Mouse (Mus musculus) testis, adult 2 months (tissue): ENCODE measurements around the gene Rint1.

Source experiments
- CTCF ChIP-seq: fragments of 200-500 bp; IDR thresholded peaks from 2 replicates; pipeline ENCODE4 v1.5.1; 2012; ENCODE audit warnings: low read depth, mild to moderate bottlenecking, inconsistent platforms, low read length, moderate library complexity; ENCODE audit not compliant: control insufficient read depth, insufficient read depth, insufficient replicate concordance
- POLR2A ChIP-seq: fragments of 200-500 bp; IDR thresholded peaks from 2 replicates; pipeline ENCODE4 v1.6.1; 2012; ENCODE audit warnings: low read depth, mild to moderate bottlenecking, inconsistent platforms, low read length, moderate library complexity; ENCODE audit not compliant: control insufficient read depth

- no peak for TF ChIP-seq CTCF
- no peak for TF ChIP-seq POLR2A
These were observed 75.9 kb downstream of the Rint1 start for GRCm38 (mm10) chr5:23863166-23864053.
